ENCODE assay signal across 7 mouse cellular contexts in genomic region chr6:125350231-125350994, GRCm38 (mm10). TPM values are rescaled to one million over a fixed set of nuclear protein-coding genes. Genes with fewer than 3 reads are reported as not detected.
DNase-seq lines count a peak whose midpoint lies in the region; ATAC-seq lines count a peak whose summit lies in the region.

No protein-coding gene starts in this region.

- peak overlapping the region; percentile 90 for H3K27ac ChIP-seq in kidney, embryonic 16.5 days (ENCODE audit: low read length)
- H3K27ac ChIP-seq in midbrain, embryonic 11.5 days (ENCODE audit: low read depth, low read length), result no peak overlapping the region

- H3K27me3 ChIP-seq in kidney, embryonic 16.5 days (ENCODE audit: insufficient read depth, low read length), result no peaks in the 10 kb centered on the region
- no peaks in the 10 kb centered on the region; the same call in 1 of the 2 replicates for H3K27me3 ChIP-seq in midbrain, embryonic 11.5 days (ENCODE audit: control insufficient read depth, insufficient read depth, low read length)

- ATAC-seq in kidney, embryonic 16.5 days (ENCODE audit: low FRiP score, low TSS enrichment), result peak; percentile 19
- ATAC-seq in midbrain, embryonic 11.5 days (ENCODE audit: low FRiP score), result peak; percentile 20; the same call in 1 of the 2 replicates
- ATAC-seq in frontal cortex, adult (ENCODE audit: low TSS enrichment), result no peak

- peak overlapping the region; percentile 92 for H3K9ac ChIP-seq in kidney, embryonic 16.5 days (replicated peaks; ENCODE audit: low read length)
- H3K9ac ChIP-seq in midbrain, embryonic 11.5 days (ENCODE audit: low read length), result peak overlapping the region; percentile 74

- no peaks in the 10 kb centered on the region for H3K36me3 ChIP-seq in kidney, embryonic 16.5 days (ENCODE audit: insufficient read depth, low read length)
- no peaks in the 10 kb centered on the region for H3K36me3 ChIP-seq in midbrain, embryonic 11.5 days (ENCODE audit: control insufficient read depth, insufficient read depth, low read length)

- intact Hi-C loops in gastrocnemius, postnatal 14 days (cut with DNase I; ENCODE audit: low total_unique reads), result no loop called here

- peak overlapping the region; percentile 83 for H3K4me3 ChIP-seq in kidney, embryonic 16.5 days (ENCODE audit: low read length)
- H3K4me3 ChIP-seq in midbrain, embryonic 11.5 days (ENCODE audit: low read depth, low read length), result peak overlapping the region; percentile 49

- 2% methylated on average over 20 of the region's 20 CpGs for WGBS in kidney, embryonic 16.5 days
- WGBS in midbrain, embryonic 11.5 days, result 3% methylated on average over 20 of the region's 20 CpGs

- peak; percentile 60 for DNase-seq in 416B (ENCODE audit: low read depth)
- DNase-seq in Muller cell, postnatal 12 days (ENCODE audit: inconsistent ontology term), result peak; percentile 52
- peak; percentile 79 for DNase-seq in gastrocnemius, postnatal 14 days
- peak; percentile 93 for DNase-seq in midbrain, embryonic 11.5 days (ENCODE audit: low spot score, missing footprints)
- no peak for DNase-seq in right cerebral cortex, postnatal 10 days (ENCODE audit: low spot score in 2 of 2)

- no peaks in the 10 kb centered on the region for H3K9me3 ChIP-seq in kidney, embryonic 16.5 days (ENCODE audit: low read length)
- H3K9me3 ChIP-seq in midbrain, embryonic 11.5 days (ENCODE audit: control insufficient read depth, low read length), result no peaks in the 10 kb centered on the region

- H3K4me2 ChIP-seq in kidney, embryonic 16.5 days (replicated peaks; ENCODE audit: low read depth, low read length), result peak overlapping the region; percentile 70
- H3K4me2 ChIP-seq in midbrain, embryonic 11.5 days, result peak overlapping the region; percentile 89

- H3K4me1 ChIP-seq in kidney, embryonic 16.5 days (ENCODE audit: insufficient read depth, low read length), result peaks cover 63% of the 10 kb centered on the region
- peaks cover 21% of the 10 kb centered on the region for H3K4me1 ChIP-seq in midbrain, embryonic 11.5 days (ENCODE audit: control insufficient read depth, insufficient read depth, low read length)

RNA-seq across cellular contexts. Expression of gene Tnfrsf1a, which starts 1.3 kb away (rescaled TPM):
- 10 to 100 TPM; 42.1 to 42.3 TPM for total RNA-seq in gastrocnemius, postnatal 14 days (2021)
- polyA plus RNA-seq in kidney, embryonic 16.5 days (2015; fragmentation: Nextera tagmentation; extraction: Ambion mirVana), result 91.0 and 93.2 TPM in 2 replicates
- polyA plus RNA-seq in midbrain, embryonic 11.5 days (2014; fragmentation: Nextera tagmentation; extraction: Ambion mirVana), result 19.0 and 19.2 TPM in 2 replicates

RNA-seq across cellular contexts. Expression of gene Scnn1a, which starts 30.0 kb away (rescaled TPM):
- under 1 TPM; 0.22 to 0.27 TPM for total RNA-seq in gastrocnemius, postnatal 14 days (2021)
- polyA plus RNA-seq in kidney, embryonic 16.5 days (2015; fragmentation: Nextera tagmentation; extraction: Ambion mirVana), result 7.5 and 7.7 TPM in 2 replicates
- polyA plus RNA-seq in midbrain, embryonic 11.5 days (2014; fragmentation: Nextera tagmentation; extraction: Ambion mirVana), result 0.33 and 0.77 TPM in 2 replicates

RNA-seq across cellular contexts. Expression of gene Plekhg6, which starts 30.2 kb away (rescaled TPM):
- total RNA-seq in gastrocnemius, postnatal 14 days (2021), result not detected
- 4.9 and 6.0 TPM in 2 replicates for polyA plus RNA-seq in kidney, embryonic 16.5 days (2015; fragmentation: Nextera tagmentation; extraction: Ambion mirVana)
- polyA plus RNA-seq in midbrain, embryonic 11.5 days (2014; fragmentation: Nextera tagmentation; extraction: Ambion mirVana), result not detected in 2 replicates

RNA-seq across cellular contexts. Expression of gene Ltbr, which starts 36.7 kb away (rescaled TPM):
- total RNA-seq in gastrocnemius, postnatal 14 days (2021), result 10 to 100 TPM; 24.8 to 26.3 TPM
- polyA plus RNA-seq in kidney, embryonic 16.5 days (2015; fragmentation: Nextera tagmentation; extraction: Ambion mirVana), result 71.6 and 73.7 TPM in 2 replicates
- 18.0 and 19.7 TPM in 2 replicates for polyA plus RNA-seq in midbrain, embryonic 11.5 days (2014; fragmentation: Nextera tagmentation; extraction: Ambion mirVana)

Comparison
In these comparisons a context has a peak if more than half of its experiments do, and no peak if none do; other contexts are left out.
1. DNase-seq: peak in 416B (single experiment), Muller cell, postnatal 12 days (single experiment), gastrocnemius, postnatal 14 days (single experiment) and midbrain, embryonic 11.5 days (single experiment); none in right cerebral cortex, postnatal 10 days (0 of 2).